Mouse (Mus musculus) gastrocnemius, postnatal 25 days (tissue): ENCODE results near the gene Gm21762. TPM values are rescaled to one million over a fixed set of nuclear protein-coding genes. Genes with fewer than 3 reads are reported as not detected.
"Not testable (repeated sequence)": the region's sequence is repeated elsewhere in the genome, so short reads cannot be mapped to it uniquely, and the experiment has no call there.

Source experiments
- DNase-seq: peaks from one replicate; pipeline ENCODE4 v3.0.0; 2022
- long read RNA-seq, 2 experiments: library from polyadenylated mRNA; stranded (forward); transcript quantifications; one replicate each; pipeline ENCODE4 v2.0.0; 2021
- total RNA-seq, 2 experiments: library from RNA; stranded (reverse); gene quantifications; 1 replicate in 1 of 2; 2 replicates in 1 of 2; pipeline ENCODE4 v1.2.3; 2021

Gm21762 gene
- not detected for total RNA-seq
- long read RNA-seq, experiment 1: 0 reads
- long read RNA-seq, experiment 2: 0 reads

DNA sequence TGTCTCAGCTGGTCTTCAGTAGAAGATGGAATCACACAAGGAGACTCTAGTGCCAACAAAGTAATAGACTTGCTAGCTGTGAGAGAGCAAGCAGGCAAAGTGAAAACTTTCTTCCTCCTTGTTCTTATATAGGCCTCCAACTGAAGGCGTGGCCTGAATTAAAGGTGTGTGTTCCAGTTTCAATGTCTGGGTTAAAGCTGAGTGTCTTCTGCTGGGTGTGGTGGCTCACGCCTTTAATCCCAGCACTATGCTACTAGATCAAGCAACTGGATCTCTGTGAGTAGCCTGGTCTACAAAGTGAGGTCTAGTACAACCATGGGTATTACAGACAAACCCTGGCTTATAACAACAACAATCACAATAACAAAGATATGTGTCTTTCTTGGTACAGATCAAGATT, at the start of gene Gm21762:
Gene Gm21762 (minus strand): TSS at position 101 of the 400 bp plus-strand sequence.
- not testable (repeated sequence) for DNase-seq

- not testable (repeated sequence) for DNase-seq
These were observed 47.1 kb upstream of the Gm21762 start, which contains the start of gene AF067061 for GRCm38 (mm10) chr13:120262870-120263269. AF067061 (plus strand) TSS chr13:120263114.

DNA sequence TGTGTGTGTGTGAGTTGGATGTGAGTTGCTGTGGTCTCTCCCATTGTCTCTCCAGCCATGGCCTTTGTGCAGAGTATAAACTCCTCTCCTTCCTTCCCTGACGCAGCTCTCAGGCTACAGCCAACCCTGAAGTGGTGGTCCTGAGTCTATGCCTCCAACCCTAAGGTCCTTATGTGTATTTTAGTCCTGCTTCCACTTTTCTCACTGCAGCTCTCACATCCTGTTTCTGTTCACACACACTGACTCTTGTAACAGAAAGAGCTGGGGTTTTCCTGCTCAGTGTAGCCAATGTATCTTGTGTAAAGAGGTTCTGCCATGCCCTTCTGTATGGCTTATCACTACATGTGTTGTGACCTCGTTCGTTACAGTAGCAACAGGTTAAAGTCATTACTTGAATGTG, 44.0 kb upstream of the Gm21762 start:
- not testable (repeated sequence) for DNase-seq

DNA sequence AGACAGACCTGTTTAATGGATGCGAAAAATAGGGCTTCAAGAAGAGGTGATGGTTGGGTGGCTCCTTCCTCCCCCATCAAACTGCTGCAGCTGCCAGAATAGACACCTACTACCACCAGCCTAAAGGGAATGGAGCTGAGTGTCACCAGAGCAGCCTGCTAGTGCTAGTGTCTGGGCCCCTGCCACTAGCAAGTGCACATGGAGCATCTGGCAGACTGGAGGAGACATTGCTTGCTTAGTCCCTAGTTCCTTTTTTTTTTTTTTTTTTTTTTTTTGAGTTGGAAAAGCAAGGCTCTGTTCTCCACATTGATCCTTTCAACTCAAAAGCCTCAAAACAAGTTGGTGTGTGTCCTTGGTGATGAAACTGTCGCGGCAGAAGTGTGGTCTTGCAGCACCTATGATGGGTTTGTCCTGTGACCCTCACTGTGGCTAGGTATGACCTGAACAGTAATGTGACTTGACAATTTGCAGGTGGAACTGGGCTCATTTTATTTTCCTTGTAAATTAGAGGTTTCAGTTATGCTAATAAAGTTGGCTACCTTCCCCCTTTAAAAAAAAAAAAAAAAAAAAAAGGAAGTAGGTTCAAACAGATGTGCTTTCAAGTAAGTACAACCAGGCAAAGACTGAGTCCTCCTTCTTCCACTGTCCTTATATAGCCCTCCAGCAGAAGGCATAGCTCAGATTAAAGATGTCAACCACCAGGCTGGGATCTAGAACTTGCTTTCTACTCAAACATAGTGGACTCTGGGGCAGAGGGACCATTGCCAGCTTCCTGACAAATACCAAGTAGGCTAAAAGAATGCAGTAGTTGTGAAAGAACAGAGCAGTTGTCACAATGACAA, 43.3 kb upstream of the Gm21762 start:
- not testable (repeated sequence) for DNase-seq

- not testable (repeated sequence) for DNase-seq
These were observed 35.6 kb upstream of the Gm21762 start for GRCm38 (mm10) chr13:120251208-120251924.

GRCm38 (mm10) chr13:120238811-120239210, 23.1 kb upstream of the Gm21762 start, which contains the start of gene Gm21731:
Gm21731 (plus strand) TSS chr13:120239111.
- DNase-seq: not testable (repeated sequence)

DNA sequence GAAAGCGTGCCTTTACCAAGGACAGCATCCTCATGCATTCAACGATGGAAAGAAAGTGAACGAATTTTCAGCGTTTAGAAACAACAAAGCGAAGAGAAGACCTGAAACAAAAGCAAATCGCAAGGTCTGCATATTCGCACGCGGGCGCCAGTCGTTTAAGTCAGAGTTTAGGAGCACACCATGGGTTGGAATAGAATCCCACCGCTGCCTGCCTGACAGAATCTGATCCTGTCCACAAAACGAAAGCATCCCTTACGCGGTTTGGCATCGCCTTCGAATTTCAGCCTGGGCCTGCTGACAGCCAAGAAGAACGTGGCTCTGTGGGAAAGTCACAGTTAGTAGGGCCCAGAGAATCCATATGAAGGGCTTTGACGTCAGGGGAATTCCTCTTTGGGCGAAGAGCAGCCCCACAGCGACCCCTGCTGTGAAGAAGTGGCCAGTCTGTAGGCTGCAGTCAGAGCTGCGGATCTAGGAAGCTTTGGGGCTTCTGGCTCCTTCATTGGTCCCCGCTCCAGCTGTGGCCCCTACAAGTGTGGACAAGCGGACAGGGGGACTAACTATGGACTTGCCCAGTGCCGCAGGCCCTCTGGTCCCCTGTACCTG, 16.8 kb upstream of the Gm21762 start:
- not testable (repeated sequence) for DNase-seq

DNA sequence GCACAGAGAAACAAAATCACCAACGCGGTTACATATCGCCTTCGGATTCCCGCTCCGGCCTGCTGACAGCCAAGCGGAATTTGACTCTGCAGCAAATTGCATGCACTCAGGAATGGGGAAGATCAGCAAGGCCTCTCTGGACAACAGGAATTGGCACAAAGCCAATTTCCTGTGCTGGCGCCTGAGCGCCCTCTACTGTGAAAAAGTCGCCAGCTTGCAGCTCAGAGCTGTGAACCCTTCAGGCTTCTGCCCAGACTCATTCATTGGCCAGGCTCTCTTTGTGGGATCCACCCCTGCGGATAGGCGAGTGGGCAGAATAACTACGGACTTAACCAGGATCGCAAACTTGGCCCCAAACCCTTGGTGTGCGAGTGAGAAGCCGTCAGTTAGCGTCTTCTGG, 16.1 kb upstream of the Gm21762 start:
- DNase-seq: not testable (repeated sequence)

GRCm38 (mm10) chr13:120223012-120223659, 7.4 kb upstream of the Gm21762 start:
- DNase-seq: not testable (repeated sequence)

- not testable (repeated sequence) for DNase-seq
These were observed 5.2 kb upstream of the Gm21762 start for GRCm38 (mm10) chr13:120220922-120221321.

- not testable (repeated sequence) for DNase-seq
These were observed 19.4 kb downstream of the Gm21762 start for GRCm38 (mm10) chr13:120196189-120196821.

- DNase-seq: not testable (repeated sequence)
These were observed 43.6 kb downstream of the Gm21762 start, which contains the start of gene Gm21818 for GRCm38 (mm10) chr13:120172133-120172532. Gm21818 (plus strand) TSS chr13:120172433.

GRCm38 (mm10) chr13:120168301-120168700, 47.4 kb downstream of the Gm21762 start:
- DNase-seq: not testable (repeated sequence)

Other genes starting within 250 kb of the Gm21762 start
- gene Gm36079, start 188.9 kb downstream of the Gm21762 start, total RNA-seq: not detected
- gene Gm21188, start 163.8 kb downstream of the Gm21762 start, total RNA-seq: under 1 TPM in 1 of 2 experiments, not detected in 1; 0.16 TPM
- not detected for gene Gm20767, start 75.7 kb downstream of the Gm21762 start, total RNA-seq
- not detected for gene Gm21818, start 43.5 kb downstream of the Gm21762 start, total RNA-seq
- not detected for gene Gm21731, start 23.2 kb upstream of the Gm21762 start, total RNA-seq
- gene AF067061, start 47.2 kb upstream of the Gm21762 start, total RNA-seq: not detected
- not detected for gene BC147527, start 84.4 kb upstream of the Gm21762 start, total RNA-seq
- not detected for gene Tcstv3, start 100.9 kb upstream of the Gm21762 start, total RNA-seq